Mouse (Mus musculus) inflammation-experienced regulatory T-cells, adult 6 months (primary cell): Measurements from ENCODE around the gene Cbfa2t3. TPM values are rescaled to one million over a fixed set of nuclear protein-coding genes. Genes with fewer than 3 reads are reported as not detected.

Source experiments
- ATAC-seq: one replicate; pipeline ENCODE4 v1.8.0; 2017
- polyA plus RNA-seq, 3 experiments: library from polyadenylated mRNA; unstranded; fragments of 100-300 nt; shearing (Covaris generic); gene quantifications; one replicate each; pipeline ENCODE4 v1.2.1; 2017

Gene Cbfa2t3
- under 1 TPM; 0.31 to 0.54 (median 0.52) TPM for polyA plus RNA-seq

- ATAC-seq, result no peak
Observed at GRCm38 (mm10) chr8:122699005-122699492, at the start of gene Cbfa2t3. Gene Cbfa2t3, minus strand, starts transcription at chr8:122699109.

- no peak for ATAC-seq
Observed at GRCm38 (mm10) chr8:122747825-122748224, 48.9 kb upstream of the Cbfa2t3 start.

GRCm38 (mm10) chr8:122746439-122746838 is 47.5 kb upstream of the Cbfa2t3 start:
- ATAC-seq, result no peak

GRCm38 (mm10) chr8:122745750-122746275 is 46.9 kb upstream of the Cbfa2t3 start:
- ATAC-seq, result no peak

GRCm38 (mm10) chr8:122745022-122745749 is 46.3 kb upstream of the Cbfa2t3 start:
- ATAC-seq, result no peak

GRCm38 (mm10) chr8:122742471-122742870 is 43.6 kb upstream of the Cbfa2t3 start:
- ATAC-seq, result no peak

GRCm38 (mm10) chr8:122739102-122739725 is 40.3 kb upstream of the Cbfa2t3 start:
- peak; percentile 65 for ATAC-seq

GRCm38 (mm10) chr8:122737886-122738285 is 39.0 kb upstream of the Cbfa2t3 start:
- ATAC-seq, result no peak

GRCm38 (mm10) chr8:122737071-122737470 is 38.2 kb upstream of the Cbfa2t3 start:
- no peak for ATAC-seq

GRCm38 (mm10) chr8:122736623-122737022 is 37.7 kb upstream of the Cbfa2t3 start:
- ATAC-seq, result no peak

- no peak for ATAC-seq
Observed at GRCm38 (mm10) chr8:122735542-122736473, 36.9 kb upstream of the Cbfa2t3 start.

GRCm38 (mm10) chr8:122735110-122735509 is 36.2 kb upstream of the Cbfa2t3 start:
- ATAC-seq, result no peak

GRCm38 (mm10) chr8:122728630-122729029 is 29.7 kb upstream of the Cbfa2t3 start:
- no peak for ATAC-seq

GRCm38 (mm10) chr8:122727412-122727811 is 28.5 kb upstream of the Cbfa2t3 start:
- ATAC-seq, result no peak

- ATAC-seq, result no peak
Observed at GRCm38 (mm10) chr8:122726789-122727188, 27.9 kb upstream of the Cbfa2t3 start.

GRCm38 (mm10) chr8:122725187-122725586 is 26.3 kb upstream of the Cbfa2t3 start:
- ATAC-seq, result no peak

GRCm38 (mm10) chr8:122720811-122721640 is 22.1 kb upstream of the Cbfa2t3 start:
- ATAC-seq, result no peak

GRCm38 (mm10) chr8:122720070-122720729 is 21.3 kb upstream of the Cbfa2t3 start:
- no peak for ATAC-seq

GRCm38 (mm10) chr8:122719500-122720065 is 20.7 kb upstream of the Cbfa2t3 start:
- no peak for ATAC-seq

GRCm38 (mm10) chr8:122718711-122719499 is 20.0 kb upstream of the Cbfa2t3 start:
- ATAC-seq, result no peak
